Mouse (Mus musculus): ENCODE measurements around the gene Magi1.

GRCm38 (mm10) chr6:93648581-93649230, 635.0 kb downstream of the Magi1 start:
- no peak for TF ChIP-seq CTCF (IDR thresholded peaks at IDR 0.05; ENCODE audit: low read depth)
- TF ChIP-seq EP300 (IDR thresholded peaks at IDR 0.05; ENCODE audit: low read depth), result no peak
